Mouse (Mus musculus) neural tube, embryonic 11.5 days (tissue): Measurements from ENCODE around the gene Slc44a2. TPM values are rescaled to one million over a fixed set of nuclear protein-coding genes. Genes with fewer than 3 reads are reported as not detected.
"Not testable (repeated sequence)": the region's sequence is repeated elsewhere in the genome, so short reads cannot be mapped to it uniquely, and the experiment has no call there.

Experiments used
- ATAC-seq: fragments of 200-750 bp; cut with Nextera tagmentation; 2 replicates; pipeline ENCODE4 v1.8.0; 2017; ENCODE audit warnings: moderate number of reproducible peaks, mild to moderate bottlenecking, moderate TSS enrichment, moderate library complexity; ENCODE audit not compliant: insufficient read depth, low FRiP score, low TSS enrichment
- DNase-seq: peaks from one replicate; pipeline ENCODE4 v3.0.0-alpha.2; 2015; ENCODE audit warnings: low spot score
- H3K27ac ChIP-seq: fragments of 300-500 bp; sonication (generic); 2 replicates; pipeline ENCODE4 v1.5.1; 2014; ENCODE audit warnings: low read depth, mild to moderate bottlenecking, low read length
- H3K27me3 ChIP-seq: fragments of 300-500 bp; sonication (generic); 2 replicates; pipeline ENCODE4 v1.6.1; 2014; ENCODE audit warnings: mild to moderate bottlenecking, low read length, mixed read lengths; ENCODE audit not compliant: control insufficient read depth, insufficient read depth
- H3K36me3 ChIP-seq: fragments of 300-500 bp; sonication (generic); 2 replicates; pipeline ENCODE4 v1.6.1; 2014; ENCODE audit warnings: mild to moderate bottlenecking, low read length, moderate library complexity, mixed read lengths; ENCODE audit not compliant: control insufficient read depth, insufficient read depth
- H3K4me1 ChIP-seq: fragments of 300-500 bp; sonication (generic); 2 replicates; pipeline ENCODE4 v1.6.1; 2014; ENCODE audit warnings: low read length, mixed read lengths; ENCODE audit not compliant: control insufficient read depth, insufficient read depth
- H3K4me2 ChIP-seq: fragments of 300-500 bp; sonication (generic); 2 replicates; pipeline ENCODE4 v1.6.1; 2014; ENCODE audit warnings: low read depth, mild to moderate bottlenecking, moderate library complexity
- H3K4me3 ChIP-seq: fragments of 300-500 bp; sonication (generic); 2 replicates; pipeline ENCODE4 v1.5.1; 2014; ENCODE audit warnings: low read depth, low read length
- H3K9ac ChIP-seq: fragments of 300-500 bp; sonication (generic); 2 replicates; pipeline ENCODE4 v1.6.1; 2014; ENCODE audit warnings: mild to moderate bottlenecking, low read length
- H3K9me3 ChIP-seq: fragments of 300-500 bp; sonication (generic); 2 replicates; pipeline ENCODE4 v1.6.1; 2016; ENCODE audit warnings: low read length; ENCODE audit not compliant: control insufficient read depth
- WGBS: fragments of 180-500 bp; shearing (Covaris S2); extraction: QIAGEN DNeasy Blood & Tissue Kit; methylation state at CpG from one replicate; pipeline ENCODE4 v1.1.7; 2014; 5-methylcytosine and 5-hydroxymethylcytosine counted together
- polyA plus RNA-seq: library from polyadenylated mRNA; unstranded; fragments of >200 nt; fragmentation: Nextera tagmentation; extraction: Ambion mirVana; gene quantifications from 2 replicates; pipeline ENCODE4 v1.2.1, GENCODE M21; 2014

Gene Slc44a2
- polyA plus RNA-seq, 1 experiment from 2014 or later = 81.5 TPM

- ATAC-seq = peak; percentile 96
- H3K27me3 ChIP-seq = no peaks in the 10 kb centered on the region
- H3K36me3 ChIP-seq = no peaks in the 10 kb centered on the region
- peak within 1 kb of the TSS; percentile 68 for H3K27ac ChIP-seq
- H3K4me2 ChIP-seq = peak within 1 kb of the TSS; percentile 60
- H3K4me3 ChIP-seq = peak within 1 kb of the TSS; percentile 70
- WGBS = under 1% methylated on average over 45 of the region's 51 CpGs
- peak within 1 kb of the TSS; percentile 78 for H3K9ac ChIP-seq
- no peaks in the 10 kb centered on the region for H3K9me3 ChIP-seq
- H3K4me1 ChIP-seq = peaks cover 18% of the 10 kb centered on the region
- peak; percentile 100 for DNase-seq
These were observed 29.3 kb upstream of the Slc44a2 start, which contains the start of gene Cdkn2d for GRCm38 (mm10) chr9:21291022-21291787. Gene Cdkn2d, minus strand, starts transcription at chr9:21291407.

GRCm38 (mm10) chr9:21291868-21292267, 28.6 kb upstream of the Slc44a2 start:
- not testable (repeated sequence) for ATAC-seq, H3K27me3 ChIP-seq, H3K36me3 ChIP-seq, DNase-seq, H3K9me3 ChIP-seq
- Histone ChIP-seq H3K4me3 (peak overlapping the region; percentile 17; the same call in 1 of the 2 replicates), H3K4me2 (peak overlapping the region; percentile 20), H3K9ac (peak overlapping the region; percentile 0; the same call in 1 of the 2 replicates), H3K4me1 (peaks cover 14% of the 10 kb centered on the region), H3K27ac (peak overlapping the region; percentile 34)
- WGBS = 22% methylated on average over 7 of the region's 7 CpGs

- Histone ChIP-seq H3K4me3 (no peak overlapping the region), H3K9me3 (no peaks in the 10 kb centered on the region), H3K27me3 (no peaks in the 10 kb centered on the region), H3K9ac (no peak overlapping the region), H3K4me2 (no peak overlapping the region), H3K36me3 (no peaks in the 10 kb centered on the region), H3K27ac (no peak overlapping the region; the same call in 1 of the 2 replicates), H3K4me1 (peaks cover 10% of the 10 kb centered on the region)
- 90% methylated on average over 3 of the region's 3 CpGs for WGBS
- DNase-seq (no peak), ATAC-seq (no peak)
These were observed 28.2 kb upstream of the Slc44a2 start for GRCm38 (mm10) chr9:21292271-21292670.

GRCm38 (mm10) chr9:21299014-21299413, 21.5 kb upstream of the Slc44a2 start:
- H3K4me2 ChIP-seq = no peak overlapping the region
- ATAC-seq = no peak
- H3K27ac ChIP-seq = no peak overlapping the region
- no peaks in the 10 kb centered on the region for H3K4me1 ChIP-seq
- H3K36me3 ChIP-seq = no peaks in the 10 kb centered on the region
- no peak overlapping the region for H3K9ac ChIP-seq
- no peak overlapping the region for H3K4me3 ChIP-seq
- DNase-seq = no peak
- H3K9me3 ChIP-seq = no peaks in the 10 kb centered on the region
- no peaks in the 10 kb centered on the region for H3K27me3 ChIP-seq
- 85% methylated on average over 10 of the region's 10 CpGs for WGBS

GRCm38 (mm10) chr9:21305065-21305464, 15.4 kb upstream of the Slc44a2 start:
- H3K4me1 ChIP-seq = no peaks in the 10 kb centered on the region
- H3K36me3 ChIP-seq = no peaks in the 10 kb centered on the region
- no peaks in the 10 kb centered on the region for H3K27me3 ChIP-seq
- no peaks in the 10 kb centered on the region for H3K9me3 ChIP-seq
- ATAC-seq (no peak), DNase-seq (no peak)
- WGBS = 86% methylated on average over 7 of the region's 7 CpGs
- no peak overlapping the region for H3K4me3 ChIP-seq
- H3K9ac ChIP-seq = no peak overlapping the region
- no peak overlapping the region for H3K4me2 ChIP-seq
- no peak overlapping the region for H3K27ac ChIP-seq

GRCm38 (mm10) chr9:21309150-21309741, 11.3 kb upstream of the Slc44a2 start:
- H3K36me3 ChIP-seq = no peaks in the 10 kb centered on the region
- no peaks in the 10 kb centered on the region for H3K9me3 ChIP-seq
- H3K27ac ChIP-seq = no peak overlapping the region
- no peaks in the 10 kb centered on the region for H3K4me1 ChIP-seq
- H3K9ac ChIP-seq = no peak overlapping the region
- WGBS = 68% methylated on average over 15 of the region's 15 CpGs
- H3K27me3 ChIP-seq = peaks cover 14% of the 10 kb centered on the region
- ATAC-seq (no peak), DNase-seq (no peak)
- H3K4me2 ChIP-seq = no peak overlapping the region
- no peak overlapping the region for H3K4me3 ChIP-seq

GRCm38 (mm10) chr9:21311695-21312094, 8.8 kb upstream of the Slc44a2 start:
- no peak overlapping the region for H3K4me2 ChIP-seq

GRCm38 (mm10) chr9:21312134-21312533, 8.4 kb upstream of the Slc44a2 start, which contains the start of gene Ap1m2:
Gene Ap1m2, minus strand, starts transcription at chr9:21312337.
- H3K9ac ChIP-seq = no peak within 1 kb of the TSS
- ATAC-seq = no peak
- WGBS = 9% methylated on average over 32 of the region's 35 CpGs
- H3K36me3 ChIP-seq = no peaks in the 10 kb centered on the region
- H3K4me2 ChIP-seq = no peak within 1 kb of the TSS
- no peak for DNase-seq
- no peaks in the 10 kb centered on the region for H3K9me3 ChIP-seq
- peak within 1 kb of the TSS; percentile 4; the same call in 1 of the 2 replicates for H3K4me3 ChIP-seq
- H3K27ac ChIP-seq = no peak within 1 kb of the TSS
- H3K4me1 ChIP-seq = no peaks in the 10 kb centered on the region
- peaks cover 14% of the 10 kb centered on the region for H3K27me3 ChIP-seq

More at GRCm38 (mm10) chr9:21311695-21312094, 8.8 kb upstream of the Slc44a2 start:
- Histone ChIP-seq H3K27ac (no peak overlapping the region), H3K4me1 (no peaks in the 10 kb centered on the region), H3K4me3 (0 out of 2 replicates have a peak overlapping the region, but pooled peaks have one; percentile 4), H3K27me3 (peaks cover 14% of the 10 kb centered on the region), H3K9ac (no peak overlapping the region), H3K9me3 (no peaks in the 10 kb centered on the region), H3K36me3 (no peaks in the 10 kb centered on the region)
- 27% methylated on average over 7 of the region's 7 CpGs for WGBS
- ATAC-seq (no peak), DNase-seq (no peak)
